In the genomic region with DNA sequence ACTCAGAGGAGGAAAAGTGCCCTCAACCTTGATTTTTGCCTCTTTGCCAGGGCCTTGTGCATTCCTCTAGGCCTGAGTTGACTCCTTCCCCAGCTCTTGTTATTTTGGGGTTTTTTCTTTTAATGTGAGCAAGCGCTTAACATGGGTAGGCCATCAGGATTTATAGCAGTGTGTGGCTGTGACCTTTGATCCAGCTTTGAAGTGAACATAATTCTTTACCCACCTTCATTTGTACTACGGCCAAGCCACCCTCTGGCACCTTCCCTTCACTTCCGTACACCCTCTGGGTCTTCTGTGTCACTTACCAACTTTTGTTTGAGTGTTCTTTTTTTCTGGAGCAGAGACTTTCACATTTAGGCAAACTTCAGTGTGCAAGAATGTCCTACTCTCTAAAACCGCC, we compare ENCODE assay signal across 23 mouse cellular contexts. TPM values are rescaled to one million over a fixed set of nuclear protein-coding genes. Genes with fewer than 3 reads are reported as not detected.
DNase-seq lines count a peak whose midpoint lies in the region; ATAC-seq and TF ChIP-seq lines count a peak whose summit lies in the region.
"Had no signal": no experiment of that assay in that cellular context is flagged by ENCODE, and none has a peak within 500 bp of the region (broad histone marks: within the 10 kb centered on the region; RNA-seq: fewer than 3 reads in every experiment).

No protein-coding gene starts in this region.

- no peak overlapping the region; the same call in 1 of the 2 replicates for H3K9ac ChIP-seq in liver, postnatal 0 days (replicated peaks)
- no peak overlapping the region for H3K9ac ChIP-seq in intestine, embryonic 16.5 days (ENCODE audit: low read depth, low read length)
- H3K9ac ChIP-seq in midbrain, embryonic 13.5 days (replicated peaks) = no peak overlapping the region
- H3K9ac ChIP-seq: embryonic facial prominence, embryonic 15.5 days; heart, embryonic 13.5 days; hindbrain, embryonic 13.5 days; limb, embryonic 15.5 days; lung, embryonic 15.5 days had no signal

- TF ChIP-seq EP300 in liver, postnatal 0 days (IDR thresholded peaks at IDR 0.05; ENCODE audit: low read depth) = no peak

- WGBS in liver, postnatal 0 days (ENCODE audit: insufficient replicate concordance) = 76% methylated on average over 4 of the region's 4 CpGs
- WGBS in intestine, embryonic 16.5 days = 63% methylated on average over 4 of the region's 4 CpGs
- 77% methylated on average over 4 of the region's 4 CpGs for WGBS in midbrain, embryonic 13.5 days

- H3K36me3 ChIP-seq in liver, postnatal 0 days (replicated peaks; ENCODE audit: insufficient read depth, low read length) = peaks cover 19% of the 10 kb centered on the region
- H3K36me3 ChIP-seq in intestine, embryonic 16.5 days (ENCODE audit: control insufficient read depth, insufficient read depth, low read length) = 0 out of 2 replicates have a peak, but pooled peaks cover 3% of the 10 kb centered on the region
- peaks cover 12% of the 10 kb centered on the region; the same call in 1 of the 2 replicates for H3K36me3 ChIP-seq in midbrain, embryonic 13.5 days
- H3K36me3 ChIP-seq: hindbrain, embryonic 13.5 days had no signal

- peak overlapping the region; percentile 31 for H3K27ac ChIP-seq in liver, postnatal 0 days (ENCODE audit: low read depth)
- H3K27ac ChIP-seq in intestine, embryonic 16.5 days (ENCODE audit: low read length) = peak overlapping the region; percentile 82
- H3K27ac ChIP-seq in midbrain, embryonic 13.5 days = no peak overlapping the region
- H3K27ac ChIP-seq: embryonic facial prominence, embryonic 15.5 days; gastrocnemius, adult 2 months; heart, embryonic 13.5 days; hindbrain, embryonic 13.5 days; limb, embryonic 15.5 days; lung, embryonic 15.5 days had no signal

- no peak overlapping the region for H3K4me2 ChIP-seq in liver, postnatal 0 days (ENCODE audit: low read depth, low read length)
- peak overlapping the region; percentile 34; the same call in 1 of the 2 replicates for H3K4me2 ChIP-seq in intestine, embryonic 16.5 days (ENCODE audit: low read depth, low read length)
- H3K4me2 ChIP-seq in midbrain, embryonic 13.5 days (replicated peaks) = no peak overlapping the region
- H3K4me2 ChIP-seq: embryonic facial prominence, embryonic 15.5 days; heart, embryonic 13.5 days; hindbrain, embryonic 13.5 days; limb, embryonic 15.5 days; lung, embryonic 15.5 days had no signal

- ATAC-seq in liver, postnatal 0 days = no peak
- ATAC-seq in intestine, embryonic 16.5 days = peak; percentile 53; the same call in 1 of the 2 replicates
- ATAC-seq in midbrain, embryonic 13.5 days = no peak
- ATAC-seq: inflammation-experienced regulatory T-cells, adult 6 months; Patski had no signal

- peak; percentile 15 for DNase-seq in kidney, adult 18-20 months
- DNase-seq in kidney, postnatal 4 days = no peak
- no peak for DNase-seq in liver, postnatal 0 days
- no peak for DNase-seq in liver
- no peak for DNase-seq in Muller cell, postnatal 12 days (ENCODE audit: inconsistent ontology term)
- DNase-seq: adrenal gland, postnatal 25 days; B cell, adult 2 months; cerebellum, adult 11-12 months; cerebellum, postnatal 25 days; gastrocnemius, adult 2 months; lung, postnatal 4 days; right cerebral cortex, postnatal 4 days; thymus, adult 18-20 months; thymus, postnatal 4 days had no signal

- H3K9me3 ChIP-seq in liver, postnatal 0 days (ENCODE audit: low read length) = no peaks in the 10 kb centered on the region
- no peaks in the 10 kb centered on the region for H3K9me3 ChIP-seq in intestine, embryonic 16.5 days (ENCODE audit: control insufficient read depth, low read length)
- H3K9me3 ChIP-seq in midbrain, embryonic 13.5 days = no peaks in the 10 kb centered on the region
- H3K9me3 ChIP-seq: embryonic facial prominence, embryonic 15.5 days; heart, embryonic 13.5 days; hindbrain, embryonic 13.5 days; limb, embryonic 15.5 days; lung, embryonic 15.5 days had no signal

- H3K4me1 ChIP-seq in liver, postnatal 0 days (ENCODE audit: insufficient read depth) = peaks cover 11% of the 10 kb centered on the region
- peaks cover 22% of the 10 kb centered on the region for H3K4me1 ChIP-seq in intestine, embryonic 16.5 days (ENCODE audit: control insufficient read depth, insufficient read depth, low read length)
- H3K4me1 ChIP-seq in midbrain, embryonic 13.5 days (replicated peaks) = peaks cover 16% of the 10 kb centered on the region

- H3K4me3 ChIP-seq in liver, postnatal 0 days (ENCODE audit: low read depth, low read length) = no peak overlapping the region
- no peak overlapping the region for H3K4me3 ChIP-seq in intestine, embryonic 16.5 days (ENCODE audit: low read length)
- H3K4me3 ChIP-seq in midbrain, embryonic 13.5 days (replicated peaks) = no peak overlapping the region
- H3K4me3 ChIP-seq: embryonic facial prominence, embryonic 15.5 days; gastrocnemius, adult 2 months; heart, embryonic 13.5 days; hindbrain, embryonic 13.5 days; limb, embryonic 15.5 days; lung, embryonic 15.5 days had no signal

- H3K27me3 ChIP-seq in liver, postnatal 0 days (ENCODE audit: insufficient read depth, low read length) = no peaks in the 10 kb centered on the region
- H3K27me3 ChIP-seq in intestine, embryonic 16.5 days (replicated peaks; ENCODE audit: control insufficient read depth, insufficient read depth, low read length) = no peaks in the 10 kb centered on the region
- H3K27me3 ChIP-seq in midbrain, embryonic 13.5 days = peaks cover 2% of the 10 kb centered on the region; the same call in 1 of the 2 replicates
- H3K27me3 ChIP-seq: embryonic facial prominence, embryonic 15.5 days; heart, embryonic 13.5 days; hindbrain, embryonic 13.5 days; limb, embryonic 15.5 days; lung, embryonic 15.5 days; Patski had no signal

- TF ChIP-seq CTCF in liver, postnatal 0 days (IDR thresholded peaks at IDR 0.05; ENCODE audit: low read depth) = no peak

RNA-seq across cellular contexts. Expression of gene Tgif1, which starts 10.1 kb away (rescaled TPM):
- polyA plus RNA-seq in liver, postnatal 0 days (2015; fragmentation: Nextera tagmentation; extraction: Ambion mirVana) = 12.6 and 16.4 TPM in 2 replicates
- polyA plus RNA-seq in intestine, embryonic 16.5 days (2015; fragmentation: Nextera tagmentation; extraction: Ambion mirVana) = 43.0 and 43.5 TPM in 2 replicates
- polyA plus RNA-seq in midbrain, embryonic 13.5 days (2015; fragmentation: Nextera tagmentation; extraction: Ambion mirVana) = 25.0 and 29.6 TPM in 2 replicates
